Mouse (Mus musculus) adrenal gland, postnatal 36 days (tissue): Measurements from ENCODE around the gene Slc27a4. TPM values are rescaled to one million over a fixed set of nuclear protein-coding genes. Genes with fewer than 3 reads are reported as not detected.
A peak's percentile ranks its signal among the peaks of the same experiment; 100 is the strongest.
"Not testable (repeated sequence)": the region's sequence is repeated elsewhere in the genome, so short reads cannot be mapped to it uniquely, and the experiment has no call there.

Experiments
- DNase-seq, 2 experiments: peaks; one replicate each; pipeline ENCODE4 v3.0.0; 2021; ENCODE audit warnings: mixed read lengths in 1 of 2
- long read RNA-seq, 2 experiments: library from polyadenylated mRNA; stranded (forward); transcript quantifications; one replicate each; pipeline ENCODE4 v2.0.0; 2021; ENCODE audit warnings: borderline sequencing depth in 2 of 2
- total RNA-seq, 2 experiments: library from RNA; stranded (reverse); gene quantifications; 2 replicates each; pipeline ENCODE4 v1.2.3; 2021

Slc27a4 gene
- 10 to 100 TPM; 30.4 to 39.2 TPM for total RNA-seq
- long read RNA-seq, experiment 1, full-length matches to known transcripts: 34 of 45 reads
- long read RNA-seq, experiment 1, partial matches to known transcripts: 5 of 45 reads
- long read RNA-seq, experiment 1, other reads (novel, unspliced or antisense): 6 of 45 reads
- long read RNA-seq, experiment 2, full-length matches to known transcripts: 30 of 34 reads
- long read RNA-seq, experiment 2, partial matches to known transcripts: 2 of 34 reads
- long read RNA-seq, experiment 2, other reads (novel, unspliced or antisense): 2 of 34 reads

DNA sequence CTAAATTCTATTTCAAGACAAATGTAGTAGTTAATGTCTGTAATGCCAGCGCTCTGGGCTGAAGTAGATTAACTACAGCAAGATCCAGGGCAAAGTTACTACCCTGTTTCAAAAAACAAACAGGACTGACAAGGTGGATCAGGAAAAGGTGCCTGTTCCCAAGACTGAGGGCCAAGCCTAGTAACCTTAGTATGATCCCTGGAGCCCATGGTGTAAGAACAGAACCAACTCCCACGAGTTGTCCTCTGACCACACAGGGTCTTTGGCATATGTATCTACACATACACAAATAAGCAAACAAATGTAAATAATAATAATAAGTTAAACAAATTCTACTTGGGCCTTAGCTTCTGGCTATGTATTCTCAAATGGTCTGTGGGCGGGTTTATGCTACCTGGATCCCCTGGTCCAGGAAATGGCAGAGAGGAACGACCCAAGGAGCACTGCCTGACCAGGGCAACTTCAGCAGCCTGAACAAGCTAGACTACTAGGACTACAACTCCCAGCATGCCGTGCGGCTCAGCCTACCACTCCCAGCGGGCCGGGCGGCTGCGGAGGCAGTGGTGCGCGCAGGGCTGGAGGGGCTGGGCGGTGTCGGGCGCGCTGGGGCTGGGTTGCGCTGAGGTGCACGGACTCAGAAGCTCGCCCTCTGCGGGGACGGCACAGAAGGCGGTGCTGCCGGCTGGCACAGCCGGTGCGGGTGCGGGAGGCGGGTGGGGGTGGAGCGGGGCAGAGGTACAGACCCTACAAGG lies at the start of gene Slc27a4:
Gene Slc27a4, plus strand, starts transcription at position 560 of the 752 bp plus-strand sequence.
- DNase-seq: peak; percentile 99

DNA sequence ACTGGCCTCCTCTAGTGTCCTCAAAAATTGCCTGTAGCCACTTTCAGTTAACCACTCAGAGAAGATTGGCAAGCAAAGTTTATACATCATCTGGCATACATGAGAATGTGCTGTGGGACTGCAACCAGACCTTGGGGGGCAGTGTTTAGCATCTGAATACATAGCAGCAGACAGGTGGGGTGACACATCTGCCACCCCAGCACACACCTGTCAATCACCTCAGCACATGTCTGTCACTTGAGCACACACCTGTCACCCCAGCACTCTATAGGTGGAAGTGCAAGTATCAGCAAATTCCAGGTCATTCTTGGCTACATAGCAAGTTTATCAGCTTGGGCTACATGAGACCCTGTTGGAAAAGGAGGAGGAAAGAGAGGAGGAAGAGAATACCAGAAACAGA lies 46.7 kb upstream of the Slc27a4 start:
- no peak for DNase-seq

DNA sequence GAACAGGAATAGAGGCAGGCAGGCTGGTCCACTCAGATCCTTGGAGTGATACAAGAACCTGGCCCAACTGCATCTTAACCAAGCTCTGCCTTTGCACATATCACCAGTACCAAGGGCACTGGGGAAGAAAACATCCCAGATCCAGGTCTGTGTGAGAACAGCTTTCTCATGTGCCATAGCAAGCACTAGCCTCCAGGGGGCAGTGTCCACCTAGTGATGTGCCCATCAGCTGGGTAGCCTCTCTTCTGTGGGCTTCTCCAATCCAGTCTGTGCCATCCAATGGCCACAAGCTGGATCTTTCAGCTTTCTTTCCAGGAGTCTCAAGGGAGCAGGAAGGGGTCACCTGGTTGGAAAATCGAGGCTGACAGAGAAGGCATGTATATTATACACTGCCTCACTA lies 37.6 kb upstream of the Slc27a4 start:
- peak; percentile 83 to 85 for DNase-seq

DNA sequence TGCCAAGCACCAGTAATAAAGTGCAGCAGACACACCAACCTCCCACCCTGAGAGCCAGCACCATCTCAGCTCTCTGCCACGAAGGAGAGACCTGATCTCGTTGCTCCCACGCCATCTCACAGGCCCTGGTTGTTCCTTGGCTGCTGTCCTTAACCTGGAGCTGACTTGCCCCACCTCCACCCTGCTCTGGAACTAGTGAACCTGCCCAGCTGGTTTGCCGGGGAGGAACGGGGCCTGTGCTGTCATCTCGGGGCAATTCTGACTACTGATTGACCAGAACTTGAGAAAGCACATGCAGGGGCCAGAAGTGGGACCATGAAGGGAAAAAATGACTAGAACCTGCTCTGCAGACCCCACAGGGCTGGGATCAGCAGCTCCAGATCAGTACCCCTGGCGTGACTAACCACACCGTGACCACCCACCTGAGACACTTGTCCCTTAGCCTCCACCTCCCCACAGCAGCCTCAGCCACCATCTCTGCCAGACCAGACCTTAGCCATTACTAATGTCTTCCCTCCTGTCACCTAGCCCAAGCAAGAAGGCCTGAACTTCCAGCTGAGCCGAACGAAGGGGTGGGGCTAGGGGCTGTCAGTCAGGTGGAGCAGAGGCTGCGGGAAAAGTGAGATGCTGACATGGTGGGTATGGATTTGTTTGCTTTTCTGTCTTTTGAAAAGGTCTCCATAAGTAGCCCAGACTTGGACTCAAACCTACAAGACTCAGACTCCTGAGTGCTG lies 34.3 kb upstream of the Slc27a4 start:
- no peak for DNase-seq

DNA sequence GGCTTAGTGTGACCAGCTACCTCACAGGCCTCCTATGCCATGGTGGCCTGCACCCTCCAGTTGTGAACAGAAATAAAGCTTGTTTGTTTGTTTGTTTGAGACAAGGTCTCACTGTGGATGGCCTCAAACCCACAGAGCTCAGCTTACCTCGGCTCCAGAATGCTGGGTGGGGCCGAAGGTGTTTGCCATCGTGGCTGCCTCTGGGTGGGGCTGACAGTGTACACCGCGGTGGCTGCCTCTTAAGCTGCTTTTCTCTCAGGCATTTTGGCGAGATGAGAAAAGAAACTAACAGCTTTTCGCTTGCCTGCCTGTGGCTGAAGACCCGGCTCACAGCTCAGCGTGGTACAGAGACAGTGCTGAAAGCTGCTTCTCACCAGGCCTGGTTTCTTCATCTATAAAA lies 33.5 kb upstream of the Slc27a4 start:
- no peak for DNase-seq

DNA sequence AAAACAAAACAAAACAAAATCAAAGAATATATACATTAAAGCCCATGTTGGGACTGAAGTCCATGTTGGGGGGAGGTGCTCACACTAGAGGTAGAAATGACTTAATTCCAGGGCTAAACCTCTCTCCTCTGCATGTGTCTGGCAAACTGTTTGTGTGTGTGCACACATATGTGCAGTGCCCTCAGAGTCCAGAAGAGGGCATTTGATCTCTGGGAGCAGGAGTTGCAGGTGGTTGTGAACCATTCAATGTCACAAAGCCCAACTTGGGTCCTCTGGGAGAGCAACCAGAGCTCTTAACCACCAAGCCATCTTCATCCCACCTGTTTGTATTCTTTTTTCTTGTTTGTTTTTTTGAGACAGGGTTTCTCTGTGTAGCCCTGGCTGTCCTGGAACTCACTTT lies 32.3 kb upstream of the Slc27a4 start:
- no peak for DNase-seq

DNA sequence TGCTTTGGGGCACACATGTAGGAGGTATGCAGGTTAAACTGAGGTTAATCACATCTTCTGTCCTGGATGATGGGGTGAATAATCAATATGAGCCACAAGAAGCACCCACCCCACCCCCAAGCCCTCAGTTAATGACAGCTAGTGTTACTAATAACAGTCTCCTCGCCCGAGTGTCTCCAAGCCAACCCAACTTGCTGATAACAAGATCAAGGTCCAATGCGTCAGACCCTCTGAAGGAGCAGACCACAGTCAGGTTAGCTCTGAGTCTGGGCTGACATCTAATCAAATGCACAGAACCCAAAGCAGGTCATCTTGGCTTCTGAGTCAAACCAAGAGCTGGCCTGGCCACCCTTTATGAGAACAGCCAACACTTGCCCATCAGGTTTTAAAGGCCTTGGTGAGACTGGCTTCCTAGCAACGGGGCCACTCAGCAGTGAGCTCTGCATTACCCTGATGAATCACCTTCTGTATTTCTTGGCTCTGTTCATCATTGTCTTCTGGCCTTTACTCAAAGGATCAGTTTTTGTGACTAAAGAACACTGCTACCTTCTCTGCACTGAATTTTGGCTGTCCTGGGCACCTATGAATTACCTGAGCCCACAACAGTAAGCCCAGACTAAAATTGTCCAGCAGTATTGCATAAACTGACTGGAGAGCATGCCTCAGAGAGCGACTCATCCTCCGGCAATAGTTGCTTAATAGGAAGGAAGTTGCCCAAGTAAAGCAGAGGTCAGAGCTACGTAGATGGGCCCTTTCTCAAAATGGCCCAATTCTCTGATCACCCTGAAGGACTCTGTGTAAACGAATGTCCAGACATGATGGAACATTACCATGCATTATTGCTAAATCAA lies 30.6 kb upstream of the Slc27a4 start:
- DNase-seq: peak; percentile 61

DNA sequence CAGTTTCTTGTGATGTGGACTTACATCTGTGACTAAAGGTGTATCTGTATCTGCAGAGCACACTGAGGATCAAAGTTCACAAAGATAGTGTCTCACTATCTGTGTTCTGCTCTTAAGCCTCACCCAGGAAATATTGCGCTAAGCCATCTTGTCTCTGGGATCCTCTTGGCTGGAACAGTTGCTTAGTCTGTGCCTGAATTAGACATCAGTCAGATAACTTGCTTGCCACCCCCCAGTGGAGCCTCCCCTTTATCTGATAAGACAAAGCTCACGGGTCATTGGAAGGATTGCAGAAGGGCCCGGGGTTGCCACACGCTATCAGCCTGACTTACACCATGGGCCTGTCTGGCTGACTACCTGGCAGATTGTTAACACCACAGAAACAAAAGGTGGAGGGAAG lies 29.1 kb upstream of the Slc27a4 start:
- no peak for DNase-seq

DNA sequence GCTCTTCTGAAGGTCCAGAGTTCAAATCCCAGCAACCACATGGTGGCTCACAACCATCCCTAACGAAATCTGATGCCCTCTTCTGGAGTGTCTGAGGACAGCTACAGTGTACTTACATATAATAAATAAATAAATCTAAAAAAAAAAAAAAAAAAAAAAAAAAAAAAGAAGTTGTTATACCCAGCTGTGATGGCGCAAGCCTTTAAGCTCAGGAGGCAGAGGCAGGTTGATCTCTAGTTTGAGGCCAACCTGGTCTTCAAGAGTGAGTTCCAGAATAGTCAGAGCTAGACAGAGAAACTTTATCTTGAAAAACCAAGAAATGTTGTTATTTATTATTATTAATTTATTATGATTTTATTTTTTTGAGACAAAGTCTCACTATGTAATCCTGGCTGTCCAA lies 21.2 kb upstream of the Slc27a4 start:
- not testable (repeated sequence) for DNase-seq

DNA sequence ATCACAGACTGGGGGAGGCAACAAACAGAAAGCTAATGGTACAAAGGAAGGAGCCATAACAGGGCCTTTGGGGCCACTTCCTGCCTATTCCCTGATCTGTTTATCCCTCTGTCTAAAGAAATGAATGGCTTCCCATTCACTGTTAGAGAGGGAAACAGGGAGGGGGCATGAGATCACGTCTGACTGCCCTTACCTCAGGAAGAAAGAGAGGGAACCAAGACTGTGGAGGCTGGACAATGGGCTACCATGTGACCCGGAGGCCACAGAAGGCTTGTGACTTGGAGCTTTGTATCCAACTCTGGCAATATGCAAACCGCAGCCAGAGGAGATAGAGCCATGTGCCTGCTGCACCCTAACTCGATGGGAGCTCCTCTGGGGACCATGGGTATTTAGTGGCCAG lies 18.1 kb upstream of the Slc27a4 start:
- no peak for DNase-seq

DNA sequence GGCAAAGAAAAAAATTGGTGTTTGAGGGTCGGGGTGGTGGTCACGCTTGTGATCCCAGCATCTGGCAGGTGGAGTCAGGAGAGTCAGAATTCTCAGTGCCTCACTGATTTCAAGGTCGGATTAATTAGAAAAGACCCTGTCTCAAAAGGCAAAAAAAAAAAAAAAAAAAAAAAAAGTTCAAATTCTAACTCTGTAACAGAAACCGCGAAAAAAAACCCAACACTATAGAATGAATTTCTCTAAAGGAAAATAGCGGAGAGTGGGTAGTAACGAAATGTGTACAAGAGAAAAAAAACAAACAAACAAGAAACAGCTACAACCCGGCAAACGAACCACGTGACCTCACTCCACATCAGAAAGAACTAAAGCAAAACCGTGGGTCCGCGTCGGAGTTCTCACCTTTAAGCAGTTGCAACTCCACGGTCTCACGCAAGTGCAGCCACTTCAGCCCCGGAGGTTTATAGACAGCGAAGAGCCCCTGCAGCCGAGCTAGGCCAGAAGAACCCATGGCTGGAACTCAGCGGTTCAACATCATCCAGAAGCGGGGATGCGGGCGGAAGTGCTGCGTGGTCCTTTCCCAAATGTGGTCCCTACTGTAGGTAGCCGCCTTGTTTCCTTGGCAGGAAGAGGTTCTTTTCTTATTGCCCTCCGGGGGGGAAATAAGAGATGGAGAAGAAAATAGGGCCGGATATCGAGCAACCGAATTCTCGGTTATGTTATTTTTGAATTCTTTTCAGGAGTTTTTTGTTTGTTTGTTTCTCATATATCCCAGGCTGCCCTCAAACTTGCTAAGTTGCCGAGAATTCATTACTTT lies 15.1 kb upstream of the Slc27a4 start, which contains the start of gene Coq4:
Gene Coq4, plus strand, starts transcription at position 390 of the 814 bp plus-strand sequence.
- peak; percentile 89 to 91 for DNase-seq

DNA sequence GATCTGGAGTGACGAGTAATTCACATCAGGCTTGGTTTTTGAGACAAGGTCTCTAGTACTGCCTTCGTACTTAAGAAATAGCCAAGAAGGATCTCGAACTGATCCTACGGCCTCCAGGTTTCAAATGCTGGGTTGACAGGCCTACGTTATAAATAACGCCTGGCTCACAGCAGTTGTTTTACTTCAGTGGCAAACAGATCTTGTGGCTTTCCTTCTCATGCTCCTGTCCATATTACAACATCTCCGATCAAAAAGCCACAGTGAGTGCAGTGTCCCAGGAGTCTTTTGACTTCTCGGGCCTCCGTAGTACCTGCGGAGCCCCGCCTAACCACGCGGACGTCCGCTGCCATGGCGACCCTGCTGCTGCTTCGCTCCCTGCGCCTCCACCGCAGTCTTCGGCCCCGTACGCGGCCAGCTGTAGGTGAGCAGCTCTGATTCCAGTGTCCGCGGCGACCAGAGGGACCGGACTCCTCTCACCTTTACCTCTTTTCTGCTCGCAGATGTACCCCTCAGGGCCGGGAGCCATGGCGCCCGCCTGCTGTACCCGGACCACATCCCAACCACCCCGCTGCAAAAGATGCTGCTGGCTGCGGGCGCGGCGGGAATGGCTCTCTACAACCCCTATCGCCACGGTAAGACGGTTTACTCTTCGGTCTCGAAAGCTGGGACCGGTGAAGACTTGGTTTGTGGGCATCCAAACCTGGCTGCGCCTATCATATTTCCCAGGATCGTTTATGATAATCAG lies 14.3 kb upstream of the Slc27a4 start, which contains the start of gene Trub2:
Gene Trub2, minus strand, starts transcription at position 566 of the 745 bp plus-strand sequence.
- DNase-seq: peak; percentile 91 to 92

DNA sequence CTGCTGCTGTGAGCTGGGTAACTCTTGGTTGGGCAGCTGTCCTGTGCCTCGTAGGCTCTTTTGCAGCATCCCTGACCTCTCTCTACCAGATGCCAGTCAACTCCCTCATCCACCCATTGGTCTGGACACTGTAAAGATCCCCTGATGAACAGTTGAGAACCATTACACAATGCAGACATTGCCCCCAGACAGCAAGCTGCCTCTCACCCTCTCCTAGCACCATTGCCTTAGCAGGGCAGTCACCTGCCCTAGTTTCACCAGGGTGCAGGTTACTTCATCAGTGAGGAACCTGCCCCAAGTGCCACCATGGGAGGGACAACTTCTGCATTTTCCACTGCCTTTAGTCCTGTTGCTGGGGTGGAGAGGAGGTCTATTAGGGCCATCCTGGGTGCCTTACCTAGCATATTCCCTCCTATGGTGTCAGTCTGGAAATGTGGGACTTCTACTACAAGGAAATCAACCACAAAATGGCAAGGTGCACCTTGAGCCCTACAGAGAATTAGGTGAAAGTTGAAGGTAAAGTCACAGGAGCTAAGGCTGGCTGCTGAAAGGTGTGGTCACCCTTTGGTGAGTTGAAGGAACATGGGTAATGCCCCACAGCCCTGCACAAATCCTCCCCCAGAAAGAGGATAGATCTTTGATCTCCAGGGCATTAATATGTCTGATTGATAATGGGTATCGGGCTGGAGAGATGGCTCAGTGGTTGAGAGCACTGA lies 9.5 kb upstream of the Slc27a4 start:
- no peak for DNase-seq

DNA sequence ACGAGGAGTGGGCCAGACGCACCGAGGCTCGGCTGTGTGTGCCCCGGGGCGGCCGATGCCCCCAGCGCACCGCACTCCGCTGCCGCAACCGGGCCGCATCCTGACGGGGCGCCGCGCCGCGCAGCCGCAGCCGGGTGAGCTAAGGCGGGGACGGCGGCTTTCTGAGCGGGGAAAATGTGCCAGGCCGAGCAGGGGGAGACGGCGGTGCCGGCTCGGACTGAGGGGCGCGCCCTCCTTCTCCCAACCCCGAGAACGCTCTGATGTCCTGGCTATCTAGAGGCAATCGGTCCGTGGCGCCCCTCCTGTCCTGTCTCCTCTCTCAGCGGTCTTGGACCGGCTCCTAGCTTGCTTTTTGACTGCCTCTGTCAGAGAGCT lies 380 bp downstream of the Slc27a4 start:
- DNase-seq: no peak

DNA sequence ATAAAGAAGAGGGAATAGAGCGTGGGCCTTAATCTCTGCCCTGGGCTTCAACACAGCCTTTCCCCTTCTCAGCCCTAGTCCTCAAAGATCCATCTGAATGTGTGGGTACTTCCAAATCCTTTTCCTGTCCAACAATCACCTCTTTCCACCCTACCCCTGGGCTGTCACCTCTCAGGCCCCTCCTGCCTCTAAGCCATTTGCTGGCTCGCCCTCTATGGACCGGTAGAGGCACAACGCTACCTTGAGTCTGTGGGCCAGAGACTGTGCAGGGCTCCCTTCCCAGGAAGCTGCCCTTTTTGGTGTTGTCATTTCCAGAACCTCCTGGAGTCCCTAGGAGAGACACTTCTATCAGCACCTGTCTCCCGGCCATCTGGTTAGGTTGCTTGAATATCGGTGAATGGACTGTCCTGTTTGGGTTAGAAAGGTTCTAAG lies 982 bp downstream of the Slc27a4 start:
- peak; percentile 30 to 45 for DNase-seq

DNA sequence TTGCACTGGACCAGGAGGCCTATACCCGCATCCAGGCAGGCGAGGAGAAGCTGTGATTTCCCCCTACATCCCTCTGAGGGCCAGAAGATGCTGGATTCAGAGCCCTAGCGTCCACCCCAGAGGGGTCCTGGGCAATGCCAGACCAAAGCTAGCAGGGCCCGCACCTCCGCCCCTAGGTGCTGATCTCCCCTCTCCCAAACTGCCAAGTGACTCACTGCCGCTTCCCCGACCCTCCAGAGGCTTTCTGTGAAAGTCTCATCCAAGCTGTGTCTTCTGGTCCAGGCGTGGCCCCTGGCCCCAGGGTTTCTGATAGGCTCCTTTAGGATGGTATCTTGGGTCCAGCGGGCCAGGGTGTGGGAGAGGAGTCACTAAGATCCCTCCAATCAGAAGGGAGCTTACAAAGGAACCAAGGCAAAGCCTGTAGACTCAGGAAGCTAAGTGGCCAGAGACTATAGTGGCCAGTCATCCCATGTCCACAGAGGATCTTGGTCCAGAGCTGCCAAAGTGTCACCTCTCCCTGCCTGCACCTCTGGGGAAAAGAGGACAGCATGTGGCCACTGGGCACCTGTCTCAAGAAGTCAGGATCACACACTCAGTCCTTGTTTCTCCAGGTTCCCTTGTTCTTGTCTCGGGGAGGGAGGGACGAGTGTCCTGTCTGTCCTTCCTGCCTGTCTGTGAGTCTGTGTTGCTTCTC lies 13.4 kb downstream of the Slc27a4 start:
- no peak for DNase-seq

DNA sequence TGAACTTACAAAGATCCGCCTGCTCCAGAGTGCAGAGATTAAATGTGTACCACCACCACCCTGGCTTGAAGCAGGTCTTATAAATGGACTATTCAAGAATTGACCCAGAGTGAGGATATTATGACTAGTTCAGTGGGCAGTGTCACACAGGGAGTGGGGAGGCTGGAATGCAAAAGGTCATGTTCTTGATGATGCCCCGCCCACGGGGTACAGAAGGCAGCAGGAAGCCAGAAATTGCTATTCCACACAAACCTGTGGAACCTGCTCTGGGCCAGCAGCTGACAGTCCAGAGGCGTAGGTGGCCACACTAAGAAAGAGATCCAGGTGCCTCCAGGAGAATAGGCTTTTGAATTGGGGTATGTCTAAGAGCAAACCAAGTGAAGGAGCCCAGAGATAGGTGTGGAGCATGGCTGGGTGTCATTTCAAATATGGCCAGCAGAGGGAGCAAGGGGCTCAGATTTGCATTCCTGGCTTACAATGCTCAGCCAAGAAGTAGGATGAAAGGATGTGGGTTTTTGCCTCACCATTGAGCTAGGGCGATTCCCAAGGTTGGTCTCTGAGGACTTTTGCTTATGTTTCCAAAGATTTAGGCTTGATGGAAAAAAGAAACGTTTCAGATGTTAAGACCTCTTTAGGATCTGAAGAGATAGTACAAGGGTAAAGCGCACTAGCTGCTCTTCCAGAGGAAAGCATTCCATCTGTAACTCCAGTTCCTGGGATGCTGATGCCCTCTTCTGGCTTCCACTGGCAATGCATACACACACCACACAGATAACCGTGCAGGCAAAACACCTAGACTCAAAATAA lies 15.2 kb downstream of the Slc27a4 start:
- peak; percentile 83 to 88 for DNase-seq

DNA sequence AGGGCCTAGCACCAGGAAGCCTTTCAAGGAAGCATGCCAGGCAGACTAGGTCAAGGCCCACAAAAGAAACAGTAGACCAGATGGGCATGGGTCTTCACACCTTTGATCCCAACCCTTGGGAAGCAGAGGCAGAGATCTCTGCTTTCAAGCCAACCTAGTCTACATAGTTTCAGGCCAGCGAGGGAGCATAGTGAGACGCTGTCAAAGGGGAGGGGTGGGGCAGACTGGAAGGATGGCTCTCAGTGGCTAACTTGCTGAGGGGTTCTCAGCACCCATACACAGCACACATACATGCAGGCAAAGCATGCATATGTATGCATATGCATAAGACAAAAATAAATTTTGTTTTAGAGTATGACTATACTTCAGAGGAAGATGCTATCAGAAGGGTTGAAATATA lies 16.9 kb downstream of the Slc27a4 start:
- DNase-seq: no peak
